ENCODE assay signal across 37 mouse cellular contexts in genomic region chr10:59588135-59588534, GRCm38 (mm10). TPM values are rescaled to one million over a fixed set of nuclear protein-coding genes. Genes with fewer than 3 reads are reported as not detected.
DNase-seq lines count a peak whose midpoint lies in the region; ATAC-seq and TF ChIP-seq lines count a peak whose summit lies in the region.
"Had no signal": no experiment of that assay in that cellular context is flagged by ENCODE, and none has a peak within 500 bp of the region (broad histone marks: within the 10 kb centered on the region; RNA-seq: fewer than 3 reads in every experiment).

No protein-coding gene starts in this region.

- no peak for TF ChIP-seq CTCF in layer of hippocampus, adult 2 months (conservative IDR thresholded peaks at IDR 0.05)

- DNase-seq in kidney, postnatal 36 days: no peak
- DNase-seq in layer of hippocampus, adult 2 months (ENCODE audit: low spot score in 2 of 2): peak; percentile 35 to 61
- DNase-seq in layer of hippocampus, postnatal 25 days (ENCODE audit: extremely low spot score in 1 of 2, low spot score in 1 of 2): no peak
- peak; percentile 51 to 54 for DNase-seq in layer of hippocampus, adult 8-10 months (ENCODE audit: low spot score in 2 of 2)
- DNase-seq in layer of hippocampus, postnatal 14 days (ENCODE audit: low spot score in 2 of 2): peak; percentile 39 to 62
- DNase-seq in ovary, postnatal 10 days (ENCODE audit: low spot score): no peak
- DNase-seq: adrenal gland, postnatal 14 days; cerebellum, adult 11-12 months; cerebellum, adult 9-11 months; embryo, embryonic 11 days; heart, postnatal 10 days; kidney, adult 11 months; liver, embryonic 13.5 days; lung, adult 18-20 months; lung, postnatal 10 days; thymus, postnatal 14 days had no signal

- no peak overlapping the region for H3K9ac ChIP-seq in kidney, embryonic 15.5 days
- H3K9ac ChIP-seq: embryonic facial prominence, embryonic 12.5 days; heart, embryonic 13.5 days; hindbrain, embryonic 15.5 days; limb, embryonic 15.5 days; liver, embryonic 13.5 days had no signal

- H3K9me3 ChIP-seq in kidney, embryonic 15.5 days (replicated peaks): no peaks in the 10 kb centered on the region
- H3K9me3 ChIP-seq: embryonic facial prominence, embryonic 12.5 days; heart, embryonic 13.5 days; hindbrain, embryonic 10.5 days; hindbrain, embryonic 15.5 days; limb, embryonic 10.5 days; limb, embryonic 15.5 days; liver, embryonic 13.5 days; midbrain, embryonic 10.5 days had no signal

- peaks cover 6% of the 10 kb centered on the region for H3K4me1 ChIP-seq in kidney, embryonic 15.5 days
- H3K4me1 ChIP-seq: embryonic facial prominence, embryonic 12.5 days; hindbrain, embryonic 10.5 days; hindbrain, embryonic 15.5 days; limb, embryonic 10.5 days; limb, embryonic 15.5 days; midbrain, embryonic 10.5 days had no signal

- WGBS in kidney, embryonic 15.5 days: 51% methylated on average over 7 of the region's 7 CpGs

- H3K4me2 ChIP-seq in kidney, embryonic 15.5 days: no peak overlapping the region
- H3K4me2 ChIP-seq: embryonic facial prominence, embryonic 12.5 days; heart, embryonic 13.5 days; hindbrain, embryonic 15.5 days; limb, embryonic 15.5 days; liver, embryonic 13.5 days had no signal

- H3K27me3 ChIP-seq in kidney, embryonic 15.5 days: no peaks in the 10 kb centered on the region
- H3K27me3 ChIP-seq: embryonic facial prominence, embryonic 12.5 days; heart, embryonic 13.5 days; hindbrain, embryonic 15.5 days; limb, embryonic 15.5 days; liver, embryonic 13.5 days had no signal

- no peak overlapping the region for H3K27ac ChIP-seq in kidney, embryonic 15.5 days
- H3K27ac ChIP-seq in layer of hippocampus, adult 2 months: peak overlapping the region; percentile 78
- H3K27ac ChIP-seq: embryonic facial prominence, embryonic 12.5 days; heart, embryonic 13.5 days; hindbrain, embryonic 10.5 days; hindbrain, embryonic 15.5 days; limb, embryonic 10.5 days; limb, embryonic 15.5 days; liver, embryonic 13.5 days; macrophage; midbrain, embryonic 10.5 days had no signal

- H3K4me3 ChIP-seq in kidney, embryonic 15.5 days (replicated peaks): no peak overlapping the region
- no peak overlapping the region for H3K4me3 ChIP-seq in layer of hippocampus, adult 2 months
- H3K4me3 ChIP-seq: embryonic facial prominence, embryonic 12.5 days; heart, embryonic 13.5 days; hindbrain, embryonic 10.5 days; hindbrain, embryonic 15.5 days; limb, embryonic 10.5 days; limb, embryonic 15.5 days; liver, embryonic 13.5 days; midbrain, embryonic 10.5 days had no signal

- ATAC-seq in kidney, embryonic 15.5 days (replicated peaks; ENCODE audit: low FRiP score): 0 out of 2 replicates have a peak, but pooled peaks have one; percentile 64
- ATAC-seq: CD4-positive, CD25-positive, alpha-beta regulatory T cell, adult 4 months; forebrain, embryonic 14.5 days; inflammation-experienced regulatory T-cells, adult 6 months; midbrain, embryonic 16.5 days had no signal

- peaks cover 4% of the 10 kb centered on the region for H3K36me3 ChIP-seq in kidney, embryonic 15.5 days
- H3K36me3 ChIP-seq: hindbrain, embryonic 10.5 days; hindbrain, embryonic 15.5 days; limb, embryonic 10.5 days had no signal

RNA-seq across cellular contexts. Expression of gene Gm10322, which starts 27.7 kb away (rescaled TPM):
- not detected in 2 replicates for polyA plus RNA-seq in kidney, embryonic 15.5 days (2015; fragmentation: Nextera tagmentation; extraction: Ambion mirVana)
- not detected for total RNA-seq in layer of hippocampus, adult 2 months (2021)
- total RNA-seq in layer of hippocampus, postnatal 25 days (2021): not detected
- not detected for total RNA-seq in layer of hippocampus, adult 8-10 months (2022)
- not detected for total RNA-seq in layer of hippocampus, postnatal 14 days (2021)
- total RNA-seq: adrenal gland, postnatal 14 days; gastrocnemius, adult 8-10 months; gastrocnemius, postnatal 4 days; heart, adult 8-10 months; heart, postnatal 10 days; left cerebral cortex, adult 8-10 months; neutrophil, adult 5-6 weeks had no signal
- polyA plus RNA-seq: CD4-positive, CD25-positive, alpha-beta regulatory T cell, adult 4 months; embryonic facial prominence, embryonic 12.5 days; forebrain, embryonic 14.5 days; frontal cortex, adult 2 months; heart, embryonic 13.5 days; hindbrain, embryonic 10.5 days; hindbrain, embryonic 15.5 days; inflammation-experienced regulatory T-cells, adult 6 months; limb, embryonic 10.5 days; limb, embryonic 15.5 days; liver, embryonic 13.5 days; macrophage; midbrain, embryonic 10.5 days; midbrain, embryonic 16.5 days; neural tube, embryonic 11.5 days; testis, adult 2 months had no signal

RNA-seq across cellular contexts. Expression of gene Mcu, which starts 28.4 kb away (rescaled TPM):
- 34.8 and 35.3 TPM in 2 replicates for polyA plus RNA-seq in kidney, embryonic 15.5 days (2015; fragmentation: Nextera tagmentation; extraction: Ambion mirVana)
- total RNA-seq in layer of hippocampus, adult 2 months (2021): 10 to 100 TPM; 53.8 to 54.8 TPM
- total RNA-seq in layer of hippocampus, postnatal 25 days (2021): 10 to 100 TPM; 47.4 to 54.5 TPM
- 10 to 100 TPM; 45.3 to 51.6 (median 47.1) TPM for total RNA-seq in layer of hippocampus, adult 8-10 months (2022)
- total RNA-seq in layer of hippocampus, postnatal 14 days (2021): 10 to 100 TPM; 57.7 to 58.3 TPM

Comparison
In these comparisons a context has a peak if more than half of its experiments do, and no peak if none do; other contexts are left out.
1. DNase-seq: peak in layer of hippocampus, adult 2 months (2 of 2), layer of hippocampus, adult 8-10 months (2 of 2) and layer of hippocampus, postnatal 14 days (2 of 2); none in kidney, postnatal 36 days (0 of 2), layer of hippocampus, postnatal 25 days (0 of 2) and ovary, postnatal 10 days (single experiment).